Mouse (Mus musculus): Measurements from ENCODE around the gene Gm11444.

DNA sequence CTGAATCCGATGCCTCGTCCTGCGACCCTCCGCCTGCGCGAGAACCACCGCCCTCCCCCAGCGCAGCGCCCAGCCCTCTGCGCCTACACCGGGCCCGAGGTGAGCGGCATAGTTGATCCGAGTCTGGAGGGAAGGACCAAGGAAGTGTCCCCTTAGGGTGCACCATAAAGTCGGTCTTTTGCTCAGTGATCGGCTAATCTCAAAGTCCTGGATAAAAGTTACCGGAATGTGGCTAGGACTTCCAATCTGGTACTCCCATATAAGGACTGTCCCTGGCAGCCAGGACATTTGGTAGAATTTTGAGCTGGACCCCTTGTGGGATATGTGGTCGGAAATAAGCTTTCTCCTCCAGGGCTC lies 12.9 kb downstream of the Gm11444 start:
- no peak for TF ChIP-seq CTCF (IDR thresholded peaks at IDR 0.05; ENCODE audit: low read depth, low read length)
- no peak for TF ChIP-seq POLR2A (IDR thresholded peaks at IDR 0.05; ENCODE audit: insufficient read depth, low read length)

Data from ES-Bruce4 (cell line).